In the genomic region with DNA sequence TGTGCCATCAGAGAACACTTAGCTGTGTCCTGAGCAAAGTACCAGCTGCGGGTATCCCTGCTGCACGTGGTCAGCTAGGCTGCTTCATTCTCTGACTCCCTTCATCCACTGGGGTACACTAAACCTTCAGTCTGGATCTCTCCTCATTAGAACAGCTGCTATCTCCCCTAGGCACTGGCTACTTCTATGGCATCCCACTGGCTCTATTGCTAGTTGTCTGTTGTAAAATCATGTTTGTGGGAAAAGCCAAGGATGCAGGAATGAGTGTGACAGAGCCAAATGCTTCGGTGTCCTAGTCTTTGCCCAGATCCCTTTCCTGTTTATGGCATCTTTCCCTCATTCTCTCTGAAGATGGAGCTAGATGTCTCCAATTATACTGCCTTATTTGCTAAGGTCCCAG, we compare ENCODE assay signal across 16 mouse cellular contexts.
"Had no signal": no experiment of that assay in that cellular context is flagged by ENCODE, and none has a peak within 500 bp of the region (broad histone marks: within the 10 kb centered on the region; RNA-seq: fewer than 3 reads in every experiment).

No protein-coding gene starts in this region.

- H3K36me3 ChIP-seq: kidney, embryonic 15.5 days; liver, embryonic 13.5 days; midbrain, embryonic 15.5 days had no signal

- H3K9me3 ChIP-seq: kidney, embryonic 15.5 days; liver, embryonic 13.5 days; midbrain, embryonic 15.5 days had no signal

- H3K9ac ChIP-seq: kidney, embryonic 15.5 days; liver, embryonic 13.5 days; midbrain, embryonic 15.5 days had no signal

- DNase-seq: kidney, adult 8-10 months; kidney, postnatal 10 days; kidney, postnatal 36 days; layer of hippocampus, postnatal 36 days; liver, embryonic 13.5 days; lung, adult 2 months; lung, postnatal 14 days; lung, postnatal 4 days; right cerebral cortex, postnatal 25 days; thymus, adult 18-20 months; thymus, postnatal 36 days had no signal

- H3K4me3 ChIP-seq: kidney, embryonic 15.5 days; left cerebral cortex, adult 2 months; liver, embryonic 13.5 days; midbrain, embryonic 15.5 days; myocyte had no signal

- H3K27ac ChIP-seq: kidney, embryonic 15.5 days; left cerebral cortex, adult 2 months; liver, embryonic 13.5 days; midbrain, embryonic 15.5 days had no signal

- H3K4me1 ChIP-seq: kidney, embryonic 15.5 days; liver, embryonic 13.5 days; midbrain, embryonic 15.5 days had no signal

- H3K4me2 ChIP-seq: kidney, embryonic 15.5 days; liver, embryonic 13.5 days; midbrain, embryonic 11.5 days; midbrain, embryonic 15.5 days had no signal

- H3K27me3 ChIP-seq: kidney, embryonic 15.5 days; liver, embryonic 13.5 days; midbrain, embryonic 15.5 days had no signal

- ATAC-seq: midbrain, embryonic 15.5 days had no signal
